Mouse (Mus musculus) midbrain, embryonic 13.5 days (tissue): ENCODE results near the gene Rps6ka5. TPM values are rescaled to one million over a fixed set of nuclear protein-coding genes. Genes with fewer than 3 reads are reported as not detected.

Experiments used
- ATAC-seq: fragments of 200-750 bp; cut with Nextera tagmentation; 2 replicates; pipeline ENCODE4 v1.8.0; 2017; ENCODE audit warnings: mild to moderate bottlenecking, moderate TSS enrichment, moderate library complexity
- H3K27ac ChIP-seq: fragments of 300-500 bp; sonication (generic); 2 replicates; pipeline ENCODE4 v1.5.1; 2015; ENCODE audit warnings: inconsistent platforms, mild to moderate bottlenecking, moderate library complexity
- H3K27me3 ChIP-seq: fragments of 300-500 bp; sonication (generic); 2 replicates; pipeline ENCODE4 v1.6.1; 2015; ENCODE audit warnings: mild to moderate bottlenecking, inconsistent platforms
- H3K36me3 ChIP-seq: fragments of 300-500 bp; sonication (generic); 2 replicates; pipeline ENCODE4 v1.6.1; 2015; ENCODE audit warnings: mild to moderate bottlenecking, inconsistent platforms
- H3K4me1 ChIP-seq: fragments of 300-500 bp; sonication (generic); replicated peaks from 2 replicates; pipeline ENCODE4 v1.6.1; 2015; ENCODE audit warnings: inconsistent platforms
- H3K4me2 ChIP-seq: fragments of 300-500 bp; sonication (generic); replicated peaks from 2 replicates; pipeline ENCODE4 v1.6.1; 2015; ENCODE audit warnings: moderate library complexity, mild to moderate bottlenecking, inconsistent platforms
- H3K4me3 ChIP-seq: fragments of 300-500 bp; sonication (generic); replicated peaks from 2 replicates; pipeline ENCODE4 v1.5.1; 2015; ENCODE audit warnings: mild to moderate bottlenecking, inconsistent platforms
- H3K9ac ChIP-seq: fragments of 300-500 bp; sonication (generic); replicated peaks from 2 replicates; pipeline ENCODE4 v1.6.1; 2015; ENCODE audit warnings: mild to moderate bottlenecking, inconsistent platforms
- H3K9me3 ChIP-seq: fragments of 300-500 bp; sonication (generic); 2 replicates; pipeline ENCODE4 v1.6.1; 2016; ENCODE audit warnings: mild to moderate bottlenecking, inconsistent platforms
- WGBS: fragments of 180-500 bp; shearing (Covaris S2); methylation state at CpG from one replicate; pipeline ENCODE4 v1.1.7; 2015; 5-methylcytosine and 5-hydroxymethylcytosine counted together
- polyA plus RNA-seq: library from polyadenylated mRNA; unstranded; fragments of >200 nt; fragmentation: Nextera tagmentation; extraction: Ambion mirVana; gene quantifications from 2 replicates; pipeline ENCODE4 v1.2.1, GENCODE M21; 2015

Rps6ka5 gene
- polyA plus RNA-seq, 1 experiment from 2014 or later, result 6.4 TPM

DNA sequence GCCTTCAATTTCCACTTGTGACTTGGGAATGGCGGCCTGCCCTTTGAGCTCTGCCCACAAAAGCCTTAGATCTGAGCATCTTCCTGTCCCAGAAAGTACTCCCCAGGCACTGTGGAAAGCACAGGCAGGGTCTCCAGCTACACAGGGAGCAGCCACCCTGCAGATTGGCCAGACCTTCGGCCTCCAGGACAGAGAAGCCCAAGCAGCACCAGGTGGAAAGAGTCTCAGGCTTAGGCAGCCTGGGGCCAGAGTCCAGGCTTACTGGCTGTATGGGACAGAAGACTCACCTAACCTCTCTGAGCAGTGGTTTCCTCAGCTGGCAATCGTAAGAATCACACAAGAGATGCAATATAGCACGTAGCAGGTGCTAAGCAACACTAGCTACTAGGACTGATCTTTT, 223.1 kb downstream of the Rps6ka5 start:
- H3K36me3 ChIP-seq, result peaks cover 15% of the 10 kb centered on the region
- H3K27ac ChIP-seq, result no peak overlapping the region
- H3K4me3 ChIP-seq, result no peak overlapping the region
- H3K9ac ChIP-seq, result no peak overlapping the region
- H3K4me1 ChIP-seq, result no peaks in the 10 kb centered on the region
- no peaks in the 10 kb centered on the region for H3K27me3 ChIP-seq
- 90% methylated on average over 4 of the region's 4 CpGs for WGBS
- ATAC-seq, result no peak
- no peaks in the 10 kb centered on the region for H3K9me3 ChIP-seq
- no peak overlapping the region for H3K4me2 ChIP-seq

DNA sequence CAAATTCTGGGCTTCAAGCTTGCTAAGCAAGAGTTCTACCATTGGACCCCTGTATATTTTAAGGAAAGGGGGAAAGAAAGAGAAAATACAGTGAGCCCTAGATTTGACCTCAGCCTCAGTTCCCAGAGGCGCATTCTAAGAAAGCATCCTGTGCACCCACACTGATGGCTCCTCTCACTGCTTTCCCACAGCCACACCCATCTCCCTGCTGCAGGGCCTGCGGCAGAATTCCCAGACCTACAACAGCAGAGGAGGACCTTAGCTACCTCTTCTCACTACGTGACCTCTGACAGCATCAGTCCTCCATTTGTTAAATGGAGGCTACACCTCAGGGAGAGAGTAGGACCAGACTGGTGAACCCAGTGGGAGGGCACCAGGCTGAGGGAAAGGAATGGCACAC, 224.2 kb downstream of the Rps6ka5 start:
- ATAC-seq, result no peak
- H3K4me3 ChIP-seq, result no peak overlapping the region
- H3K4me1 ChIP-seq, result no peaks in the 10 kb centered on the region
- peaks cover 25% of the 10 kb centered on the region for H3K36me3 ChIP-seq
- H3K27ac ChIP-seq, result no peak overlapping the region
- H3K9ac ChIP-seq, result no peak overlapping the region
- H3K4me2 ChIP-seq, result no peak overlapping the region
- no peaks in the 10 kb centered on the region for H3K27me3 ChIP-seq
- WGBS, result 86% methylated on average over 3 of the region's 3 CpGs
- no peaks in the 10 kb centered on the region for H3K9me3 ChIP-seq

DNA sequence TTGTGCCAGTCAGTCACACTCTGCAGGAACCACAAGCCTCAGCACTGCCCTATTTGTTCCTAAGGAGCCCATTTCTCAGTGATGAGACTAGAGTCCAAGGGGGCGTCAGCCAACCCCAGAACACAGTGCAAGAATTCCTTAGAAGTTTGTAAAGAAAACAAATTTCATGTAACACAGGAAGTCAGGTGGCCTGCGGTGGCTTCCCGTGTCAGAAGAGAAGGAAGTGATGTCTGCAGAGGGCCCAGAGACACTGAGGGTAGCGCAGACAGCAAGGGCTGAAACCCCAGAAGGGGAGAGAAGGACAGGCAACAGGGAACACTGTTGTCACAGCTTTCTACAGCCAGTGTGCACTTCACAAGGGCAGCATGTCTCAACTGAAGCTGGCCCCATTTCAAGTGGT, 225.5 kb downstream of the Rps6ka5 start:
- WGBS, result 90% methylated on average over 4 of the region's 4 CpGs
- Histone ChIP-seq H3K9me3 (no peaks in the 10 kb centered on the region), H3K36me3 (peaks cover 37% of the 10 kb centered on the region), H3K27ac (no peak overlapping the region), H3K9ac (no peak overlapping the region), H3K4me2 (no peak overlapping the region), H3K4me1 (no peaks in the 10 kb centered on the region), H3K4me3 (no peak overlapping the region), H3K27me3 (no peaks in the 10 kb centered on the region)
- no peak for ATAC-seq

DNA sequence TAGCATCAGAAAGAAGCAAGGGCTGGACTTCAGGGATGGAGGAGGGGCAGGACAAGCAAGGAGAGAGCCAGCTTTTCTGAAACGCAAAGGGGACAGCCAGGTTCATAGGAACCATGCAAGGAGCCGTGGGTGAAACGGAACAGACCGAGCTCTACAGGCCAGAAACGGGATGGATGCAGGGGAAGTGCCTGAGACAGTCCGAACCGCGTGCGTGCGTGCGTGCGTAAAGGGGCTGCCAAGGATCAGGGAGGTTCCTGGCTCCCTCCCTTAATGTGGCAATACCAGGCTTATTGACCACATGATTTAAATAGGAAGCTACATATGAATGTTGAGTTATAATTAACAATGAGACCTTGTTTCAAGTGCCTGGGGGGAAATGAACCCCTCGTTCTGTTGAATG, 227.3 kb downstream of the Rps6ka5 start:
- Histone ChIP-seq H3K27ac (no peak overlapping the region), H3K9me3 (no peaks in the 10 kb centered on the region), H3K36me3 (peaks cover 54% of the 10 kb centered on the region), H3K27me3 (no peaks in the 10 kb centered on the region), H3K4me1 (no peaks in the 10 kb centered on the region), H3K9ac (no peak overlapping the region), H3K4me3 (no peak overlapping the region), H3K4me2 (no peak overlapping the region)
- WGBS, result 95% methylated on average over 13 of the region's 13 CpGs
- no peak for ATAC-seq

Other genes with a start within 250 kb of the Rps6ka5 start
- gene Ttc7b, start 206.2 kb downstream of the Rps6ka5 start, polyA plus RNA-seq, result 5.0 and 6.3 TPM in 2 replicates
- 1.6 and 2.1 TPM in 2 replicates for gene Dglucy, start 52.1 kb upstream of the Rps6ka5 start, polyA plus RNA-seq
- 1.5 and 1.6 TPM in 2 replicates for gene Gpr68, start 181.2 kb upstream of the Rps6ka5 start, polyA plus RNA-seq